Mouse (Mus musculus) hindbrain, postnatal 0 days (tissue): ENCODE data around the gene Gm49354. TPM values are rescaled to one million over a fixed set of nuclear protein-coding genes. Genes with fewer than 3 reads are reported as not detected.

Experiments used
- ATAC-seq: fragments of 200-750 bp; cut with Nextera tagmentation; 2 replicates; pipeline ENCODE4 v1.8.0; 2017; ENCODE audit warnings: mild to moderate bottlenecking, moderate TSS enrichment, moderate library complexity
- DNase-seq: peaks from one replicate; pipeline ENCODE4 v3.0.0-alpha.2; 2015; ENCODE audit warnings: low spot score
- H3K27ac ChIP-seq: fragments of 300-500 bp; sonication (generic); 2 replicates; pipeline ENCODE4 v1.5.1; 2014; ENCODE audit warnings: mild to moderate bottlenecking
- H3K27me3 ChIP-seq: fragments of 300-500 bp; sonication (generic); 2 replicates; pipeline ENCODE4 v1.6.1; 2014; ENCODE audit warnings: low read length, mixed read lengths; ENCODE audit not compliant: insufficient read depth
- H3K36me3 ChIP-seq: fragments of 300-500 bp; sonication (generic); 2 replicates; pipeline ENCODE4 v1.6.1; 2014; ENCODE audit warnings: low read length, mixed read lengths; ENCODE audit not compliant: insufficient read depth
- H3K4me1 ChIP-seq: fragments of 300-500 bp; sonication (generic); 2 replicates; pipeline ENCODE4 v1.6.1; 2014; ENCODE audit warnings: antibody characterized with exemption, low read length, mixed read lengths; ENCODE audit not compliant: insufficient read depth
- H3K4me2 ChIP-seq: fragments of 300-500 bp; sonication (generic); 2 replicates; pipeline ENCODE4 v1.6.1; 2014; ENCODE audit warnings: low read depth, mild to moderate bottlenecking, low read length, moderate library complexity, mixed read lengths
- H3K4me3 ChIP-seq: fragments of 300-500 bp; sonication (generic); 2 replicates; pipeline ENCODE4 v1.5.1; 2014; ENCODE audit warnings: low read length
- H3K9ac ChIP-seq: fragments of 300-500 bp; sonication (generic); replicated peaks from 2 replicates; pipeline ENCODE4 v1.6.1; 2014; ENCODE audit warnings: mild to moderate bottlenecking, low read length, moderate library complexity, mixed read lengths
- H3K9me3 ChIP-seq: fragments of 300-500 bp; sonication (generic); 2 replicates; pipeline ENCODE4 v1.6.1; 2016; ENCODE audit warnings: low read length, mixed read lengths
- CTCF ChIP-seq: IDR thresholded peaks from 2 replicates; pipeline ENCODE4 v1.5.1; 2016; ENCODE audit warnings: antibody characterized with exemption, control low read depth, low read depth
- WGBS: fragments of 180-500 bp; shearing (Covaris S2); extraction: QIAGEN DNeasy Blood & Tissue Kit; methylation state at CpG from one replicate; pipeline ENCODE4 v1.1.7; 2014; 5-methylcytosine and 5-hydroxymethylcytosine counted together
- polyA plus RNA-seq: library from polyadenylated mRNA; unstranded; fragments of >200 nt; fragmentation: Nextera tagmentation; extraction: Ambion mirVana; gene quantifications from 2 replicates; pipeline ENCODE4 v1.2.1, GENCODE M21; 2015
- total RNA-seq: library from RNA; depleted of rRNA; stranded (reverse); fragments of >200 nt; gene quantifications from 2 replicates; pipeline ENCODE4 v1.2.3, GENCODE M21; 2014

Gm49354 gene
- total and polyA plus RNA-seq, 2 experiments from 2014 or later, result not detected

DNA sequence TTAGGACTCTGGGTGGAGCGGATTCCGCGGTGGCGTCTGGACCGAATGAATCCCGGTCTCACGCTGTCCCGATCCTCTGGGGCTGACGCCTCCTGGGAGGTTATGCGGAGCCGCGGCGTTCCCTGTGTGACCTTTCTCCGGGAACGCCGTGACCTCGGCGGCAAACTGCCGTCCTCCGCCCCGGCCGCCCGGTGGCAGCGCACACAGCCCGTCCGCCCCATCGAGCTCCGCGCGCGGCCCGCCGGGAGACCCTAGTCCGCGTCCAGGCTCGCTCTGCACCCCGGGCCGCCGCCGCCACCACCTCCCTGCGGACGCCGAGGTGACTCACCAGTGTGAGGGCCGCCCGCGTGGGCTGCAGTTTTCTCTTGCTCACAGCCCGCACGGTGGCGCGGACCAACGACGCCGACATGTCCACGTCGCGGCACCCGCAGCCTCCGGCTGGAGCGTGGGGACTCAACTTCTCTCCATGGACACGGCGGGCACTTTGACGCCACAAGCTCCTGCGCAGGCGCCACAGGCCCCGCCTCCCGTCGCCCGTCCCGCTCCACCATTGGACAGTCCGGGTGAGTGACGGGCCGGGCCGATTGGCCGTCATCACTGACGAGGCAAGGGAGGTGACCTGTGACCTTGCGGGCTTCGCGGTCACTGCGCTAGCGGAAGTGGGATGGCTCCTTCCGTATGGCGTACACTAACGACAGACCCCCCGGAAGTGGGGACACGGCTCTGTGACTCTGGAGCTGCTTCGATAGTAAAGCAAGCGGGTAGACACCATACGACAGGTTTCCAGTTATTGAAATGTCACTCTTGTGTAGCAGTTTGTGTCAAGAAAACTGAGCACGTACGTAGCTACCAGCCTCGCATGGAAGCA is 12.5 kb downstream of the Gm49354 start, which contains the start of gene Isca1:
TSS of gene Isca1 (minus strand) at position 515 of the 868 bp plus-strand sequence.
- WGBS, result under 1% methylated on average over 90 of the region's 91 CpGs
- no peaks in the 10 kb centered on the region; the same call in 1 of the 2 replicates for H3K36me3 ChIP-seq
- peak; percentile 98 for ATAC-seq

DNA sequence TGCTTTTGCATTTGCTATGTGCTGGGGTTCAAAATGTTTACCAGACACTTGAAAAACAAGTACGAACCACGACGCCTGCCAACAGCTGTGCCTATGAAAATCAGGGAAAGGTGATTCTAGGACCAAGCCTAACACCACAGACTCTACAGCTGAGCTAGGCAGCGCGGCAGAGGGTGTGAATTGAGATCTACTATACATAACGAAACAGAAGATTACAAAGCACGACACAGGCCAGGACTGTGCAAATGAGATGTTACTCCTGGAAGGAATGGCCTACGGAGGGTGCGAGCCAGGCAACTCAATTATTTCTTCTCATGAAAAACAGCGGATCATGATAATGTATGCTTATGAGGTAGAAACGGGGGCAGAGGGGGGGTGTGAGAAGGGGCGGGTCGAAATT is 13.5 kb downstream of the Gm49354 start:
- no peak for TF ChIP-seq CTCF
- Histone ChIP-seq H3K4me3 (peak overlapping the region; percentile 89), H3K4me1 (peaks cover 5% of the 10 kb centered on the region; the same call in 1 of the 2 replicates), H3K4me2 (peak overlapping the region; percentile 61), H3K36me3 (no peaks in the 10 kb centered on the region; the same call in 1 of the 2 replicates), H3K27ac (0 out of 2 replicates have a peak overlapping the region, but pooled peaks have one; percentile 98), H3K9ac (peak overlapping the region; percentile 89; the same call in 1 of the 2 replicates), H3K9me3 (no peaks in the 10 kb centered on the region), H3K27me3 (no peaks in the 10 kb centered on the region)
- DNase-seq (no peak), ATAC-seq (no peak)
- 36% methylated on average over 13 of the region's 13 CpGs for WGBS

More for the DNA sequence above, 12.5 kb downstream of the Gm49354 start, which contains the start of gene Isca1:
- peak within 1 kb of the TSS; percentile 89 for H3K4me3 ChIP-seq
- H3K27me3 ChIP-seq, result no peaks in the 10 kb centered on the region
- peak; percentile 99 for DNase-seq
- peak within 1 kb of the TSS; percentile 98 for H3K27ac ChIP-seq
- peak within 1 kb of the TSS; percentile 61 for H3K4me2 ChIP-seq
- H3K9ac ChIP-seq, result peak within 1 kb of the TSS; percentile 89
- H3K4me1 ChIP-seq, result peaks cover 5% of the 10 kb centered on the region; the same call in 1 of the 2 replicates
- peak; percentile 16; the same call in 1 of the 2 replicates for TF ChIP-seq CTCF
- no peaks in the 10 kb centered on the region for H3K9me3 ChIP-seq

DNA sequence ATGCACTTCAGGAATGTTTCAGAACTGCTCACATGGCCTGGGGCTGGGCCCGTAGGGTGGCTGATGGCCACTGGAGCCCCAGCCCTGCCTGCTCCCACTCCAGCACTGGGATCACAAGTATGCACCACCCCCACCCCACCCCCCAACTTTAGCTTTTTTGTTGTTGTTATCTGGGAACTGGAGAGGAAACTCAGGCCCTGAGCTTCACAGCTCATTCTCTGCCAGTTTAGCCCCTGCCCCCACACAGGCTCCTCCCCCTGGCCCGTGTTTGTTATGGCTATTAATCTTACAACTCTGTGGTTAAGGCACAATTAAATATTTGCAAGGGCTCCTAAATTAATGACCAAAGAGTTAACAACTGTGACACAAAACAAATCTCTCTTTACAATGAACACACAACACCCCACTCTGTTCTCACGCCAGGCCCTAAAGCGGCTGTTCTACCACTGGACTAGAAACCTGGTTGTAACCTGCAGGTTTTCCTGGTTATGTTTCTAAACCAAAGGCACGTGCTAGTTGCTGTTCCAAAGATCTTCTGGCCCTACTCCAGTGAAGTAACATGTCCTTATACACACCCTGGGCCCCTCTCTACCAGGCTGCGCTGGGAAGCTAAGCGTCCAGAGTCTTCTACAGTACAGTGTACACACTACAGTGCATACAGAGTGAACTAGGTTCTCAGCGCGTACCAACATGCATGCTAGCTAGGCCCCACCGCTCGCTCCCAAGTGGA is 15.1 kb downstream of the Gm49354 start:
- 69% methylated on average over 11 of the region's 11 CpGs for WGBS
- H3K4me2 ChIP-seq, result 0 out of 2 replicates have a peak overlapping the region, but pooled peaks have one; percentile 5

DNA sequence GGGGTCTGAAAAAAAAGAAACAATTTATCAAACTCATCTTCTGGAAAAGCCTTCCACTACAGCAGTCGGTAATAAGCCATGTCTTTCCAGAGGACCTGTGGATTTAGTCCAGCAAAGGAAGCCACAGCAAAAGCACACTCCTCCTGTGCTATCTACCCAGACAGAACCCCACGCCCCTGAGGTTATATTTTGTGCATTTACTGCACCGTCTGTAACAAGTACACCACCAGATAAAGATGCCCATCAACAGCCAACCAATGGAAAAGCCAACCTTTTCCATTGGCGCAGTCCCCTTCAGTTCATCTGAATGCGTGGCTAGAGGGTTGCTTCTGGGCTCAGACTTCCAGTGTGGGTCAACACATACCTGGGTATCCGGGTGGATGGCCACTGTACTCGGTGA is 19.3 kb downstream of the Gm49354 start:
- no peak for ATAC-seq
- WGBS, result 95% methylated on average over 7 of the region's 7 CpGs
- H3K27me3 ChIP-seq, result no peaks in the 10 kb centered on the region

More for the DNA sequence above, 15.1 kb downstream of the Gm49354 start:
- ATAC-seq, result no peak
- H3K4me1 ChIP-seq, result peaks cover 5% of the 10 kb centered on the region; the same call in 1 of the 2 replicates
- no peak overlapping the region for H3K4me3 ChIP-seq
- TF ChIP-seq CTCF, result no peak
- no peaks in the 10 kb centered on the region for H3K27me3 ChIP-seq
- H3K9ac ChIP-seq, result 0 out of 2 replicates have a peak overlapping the region, but pooled peaks have one; percentile 17
- peaks cover 8% of the 10 kb centered on the region; the same call in 1 of the 2 replicates for H3K36me3 ChIP-seq
- no peaks in the 10 kb centered on the region for H3K9me3 ChIP-seq
- H3K27ac ChIP-seq, result no peak overlapping the region
- no peak for DNase-seq

DNA sequence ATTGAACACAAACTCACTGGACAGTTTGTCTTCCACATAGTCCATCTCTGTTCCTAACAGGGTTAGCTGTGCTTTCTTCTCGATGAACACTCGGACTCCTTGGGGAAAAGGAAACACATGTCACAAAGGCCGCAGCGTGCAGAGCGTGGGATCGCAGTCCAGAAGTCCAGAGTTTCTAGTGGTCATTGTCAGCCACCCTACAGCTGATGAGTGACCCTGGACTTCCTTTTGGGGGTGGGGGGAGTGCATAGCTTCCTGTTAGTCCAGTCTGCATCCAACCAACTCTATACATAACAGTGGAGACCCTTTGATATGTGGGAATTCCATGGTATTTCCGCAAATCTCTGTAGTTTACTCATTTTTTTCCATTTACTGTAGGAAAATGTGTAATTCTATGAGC is 25.1 kb downstream of the Gm49354 start:
- WGBS, result 93% methylated on average over 7 of the region's 7 CpGs

More for the DNA sequence above, 19.3 kb downstream of the Gm49354 start:
- Histone ChIP-seq H3K4me3 (no peak overlapping the region), H3K36me3 (peaks cover 26% of the 10 kb centered on the region), H3K27ac (no peak overlapping the region), H3K4me1 (0 out of 2 replicates have a peak, but pooled peaks cover 5% of the 10 kb centered on the region), H3K4me2 (no peak overlapping the region), H3K9ac (no peak overlapping the region), H3K9me3 (no peaks in the 10 kb centered on the region)
- DNase-seq, result no peak
- no peak for TF ChIP-seq CTCF

DNA sequence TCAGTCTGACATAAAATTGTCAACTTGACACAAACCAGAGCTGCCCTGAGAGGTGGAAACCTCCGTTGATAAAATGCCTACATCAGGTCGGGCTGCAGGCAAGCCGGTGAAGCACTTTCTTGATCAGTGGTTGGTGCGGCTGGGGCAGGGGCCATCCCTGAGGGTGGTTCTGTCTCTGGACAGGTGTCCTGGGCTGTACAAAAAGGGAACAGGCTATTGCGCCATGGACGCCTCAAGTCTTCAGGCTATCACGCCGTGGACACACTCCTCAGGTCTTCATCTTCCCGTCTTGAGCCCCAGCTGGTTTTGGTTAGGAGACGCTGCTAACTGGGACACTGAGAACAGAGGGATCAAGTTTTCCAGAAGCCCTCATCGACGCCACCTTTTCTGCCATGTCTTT is 31.7 kb downstream of the Gm49354 start:
- no peaks in the 10 kb centered on the region for H3K9me3 ChIP-seq
- no peak overlapping the region for H3K9ac ChIP-seq
- no peaks in the 10 kb centered on the region for H3K4me1 ChIP-seq
- no peak for TF ChIP-seq CTCF
- H3K27ac ChIP-seq, result no peak overlapping the region
- H3K36me3 ChIP-seq, result peaks cover 10% of the 10 kb centered on the region; the same call in 1 of the 2 replicates
- H3K27me3 ChIP-seq, result no peaks in the 10 kb centered on the region
- WGBS, result 87% methylated on average over 12 of the region's 12 CpGs
- ATAC-seq, result no peak
- no peak overlapping the region for H3K4me2 ChIP-seq
- DNase-seq, result no peak
- no peak overlapping the region for H3K4me3 ChIP-seq

More for the DNA sequence above, 25.1 kb downstream of the Gm49354 start:
- no peak for TF ChIP-seq CTCF
- Histone ChIP-seq H3K4me3 (no peak overlapping the region), H3K4me2 (no peak overlapping the region), H3K4me1 (no peaks in the 10 kb centered on the region), H3K9me3 (no peaks in the 10 kb centered on the region), H3K36me3 (peaks cover 34% of the 10 kb centered on the region), H3K27me3 (no peaks in the 10 kb centered on the region), H3K9ac (no peak overlapping the region), H3K27ac (no peak overlapping the region)
- no peak for DNase-seq
- ATAC-seq, result no peak
